Mouse (Mus musculus) intestine, postnatal 0 days (tissue): ENCODE data around the gene Def6. TPM values are rescaled to one million over a fixed set of nuclear protein-coding genes. Genes with fewer than 3 reads are reported as not detected.
"Not testable (repeated sequence)": the region's sequence is repeated elsewhere in the genome, so short reads cannot be mapped to it uniquely, and the experiment has no call there.

ENCODE experiments used
- ATAC-seq: fragments of 200-750 bp; cut with Nextera tagmentation; 2 replicates; pipeline ENCODE4 v1.8.0; 2017; ENCODE audit warnings: mild to moderate bottlenecking, moderate TSS enrichment, moderate library complexity
- H3K27ac ChIP-seq: fragments of 300-500 bp; sonication (generic); 2 replicates; pipeline ENCODE4 v1.5.1; 2014; ENCODE audit warnings: mild to moderate bottlenecking, low read depth, low read length, moderate library complexity
- H3K27me3 ChIP-seq: fragments of 300-500 bp; sonication (generic); replicated peaks from 2 replicates; pipeline ENCODE4 v1.6.1; 2014; ENCODE audit warnings: low read length, mixed read lengths; ENCODE audit not compliant: control insufficient read depth, insufficient read depth
- H3K36me3 ChIP-seq: fragments of 300-500 bp; sonication (generic); 2 replicates; pipeline ENCODE4 v1.6.1; 2014; ENCODE audit warnings: mild to moderate bottlenecking, moderate library complexity; ENCODE audit not compliant: control insufficient read depth, insufficient read depth
- H3K4me1 ChIP-seq: fragments of 300-500 bp; sonication (generic); replicated peaks from 2 replicates; pipeline ENCODE4 v1.6.1; 2014; ENCODE audit warnings: antibody characterized with exemption, low read length, mixed read lengths; ENCODE audit not compliant: control insufficient read depth, insufficient read depth
- H3K4me2 ChIP-seq: fragments of 300-500 bp; sonication (generic); replicated peaks from 2 replicates; pipeline ENCODE4 v1.6.1; 2014; ENCODE audit warnings: low read depth, mild to moderate bottlenecking, moderate library complexity
- H3K4me3 ChIP-seq: fragments of 300-500 bp; sonication (generic); 2 replicates; pipeline ENCODE4 v1.5.1; 2014; ENCODE audit warnings: low read depth, low read length
- H3K9ac ChIP-seq: fragments of 300-500 bp; sonication (generic); 2 replicates; pipeline ENCODE4 v1.6.1; 2014; ENCODE audit warnings: mild to moderate bottlenecking, low read depth, low read length
- H3K9me3 ChIP-seq: fragments of 300-500 bp; sonication (generic); 2 replicates; pipeline ENCODE4 v1.6.1; 2016; ENCODE audit warnings: mixed run types; ENCODE audit not compliant: control insufficient read depth
- CTCF ChIP-seq: sonication (generic); IDR thresholded peaks from 2 replicates; pipeline ENCODE4 v1.5.1; 2016; ENCODE audit warnings: low read depth, mild to moderate bottlenecking, control low read depth, antibody characterized with exemption, moderate library complexity
- WGBS: fragments of 180-500 bp; shearing (Covaris S2); extraction: QIAGEN DNeasy Blood & Tissue Kit; methylation state at CpG from one replicate; pipeline ENCODE4 v1.1.7; 2014; 5-methylcytosine and 5-hydroxymethylcytosine counted together
- polyA plus RNA-seq: library from polyadenylated mRNA; unstranded; fragments of >200 nt; fragmentation: Nextera tagmentation; extraction: Ambion mirVana; gene quantifications from 2 replicates; pipeline ENCODE4 v1.2.1, GENCODE M21; 2015

Gene Def6
- polyA plus RNA-seq, 1 experiment from 2014 or later: 1.7 TPM

DNA sequence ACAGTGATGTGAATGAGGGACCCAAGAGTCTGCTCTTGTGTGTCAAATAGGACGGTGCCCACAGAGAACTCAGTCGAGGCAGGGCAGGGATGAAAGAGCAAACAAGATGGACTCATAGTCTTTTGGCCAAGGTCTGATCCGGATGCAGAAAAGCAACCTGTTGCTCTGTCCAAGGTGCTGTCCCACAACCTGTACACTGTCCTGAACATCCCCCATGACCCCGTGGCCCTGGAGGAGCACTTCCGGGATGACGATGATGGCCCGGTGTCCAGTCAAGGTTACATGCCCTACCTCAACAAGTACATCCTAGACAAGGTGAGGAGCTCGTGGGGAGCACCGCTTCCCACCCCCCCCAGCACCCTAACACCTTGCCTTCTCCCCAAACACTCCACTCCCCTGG is 9.2 kb downstream of the Def6 start:
- Histone ChIP-seq H3K27me3 (no peaks in the 10 kb centered on the region), H3K9me3 (no peaks in the 10 kb centered on the region), H3K36me3 (no peaks in the 10 kb centered on the region), H3K9ac (no peak overlapping the region), H3K27ac (no peak overlapping the region), H3K4me2 (no peak overlapping the region), H3K4me1 (no peaks in the 10 kb centered on the region), H3K4me3 (no peak overlapping the region)
- no peak for TF ChIP-seq CTCF
- no peak for ATAC-seq
- 86% methylated on average over 9 of the region's 9 CpGs for WGBS

DNA sequence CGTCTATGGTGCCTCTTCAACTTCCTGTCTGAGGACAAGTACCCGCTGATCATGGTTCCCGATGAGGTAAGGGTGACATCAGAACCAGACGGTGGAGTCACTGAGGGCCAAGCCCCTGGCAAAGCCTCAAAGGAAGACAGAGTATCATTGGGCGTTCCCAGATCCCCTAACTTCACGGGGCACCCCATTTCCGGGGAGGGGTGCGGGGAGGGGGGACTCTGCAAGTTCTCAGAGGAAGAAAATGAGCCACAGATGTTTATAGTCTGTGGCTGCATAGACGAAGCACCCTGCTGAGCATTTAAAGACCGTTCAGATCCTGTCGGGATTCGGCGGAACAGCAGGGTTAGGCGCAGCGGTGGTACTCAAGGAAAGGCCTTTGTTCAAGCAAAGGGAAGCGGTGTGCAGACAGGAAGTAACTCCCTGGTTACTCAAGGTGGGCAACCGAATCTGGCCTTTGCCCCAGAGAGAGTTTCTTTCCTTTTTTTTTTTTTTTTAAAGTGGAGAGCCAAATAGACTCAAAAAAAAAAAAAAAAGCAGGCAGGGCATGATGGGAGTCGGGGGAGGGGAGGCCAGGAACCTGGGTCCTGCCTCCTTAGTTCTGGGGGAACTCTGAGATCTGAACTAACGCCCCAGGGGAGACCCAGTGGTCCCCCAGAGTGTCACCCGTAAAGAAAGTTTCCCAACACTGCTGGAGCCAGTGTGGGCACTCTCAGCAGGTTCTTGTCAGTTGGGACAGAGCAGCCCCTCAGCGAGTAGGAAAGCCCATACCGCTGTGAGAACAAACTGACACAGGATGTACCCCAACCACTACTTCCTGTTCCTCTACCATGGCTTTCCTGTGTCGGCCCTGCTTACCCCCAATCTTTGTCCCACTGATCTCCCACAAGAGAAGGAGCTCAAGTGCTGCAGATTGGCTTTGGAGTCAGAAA is 10.4 kb downstream of the Def6 start:
- no peak for TF ChIP-seq CTCF
- no peaks in the 10 kb centered on the region for H3K9me3 ChIP-seq
- H3K4me2 ChIP-seq: peak overlapping the region; percentile 17; the same call in 1 of the 2 replicates
- 34% methylated on average over 23 of the region's 23 CpGs for WGBS
- no peaks in the 10 kb centered on the region for H3K4me1 ChIP-seq
- ATAC-seq: 0 out of 2 replicates have a peak, but pooled peaks have one; percentile 6
- no peak overlapping the region for H3K9ac ChIP-seq
- H3K27ac ChIP-seq: no peak overlapping the region
- no peaks in the 10 kb centered on the region for H3K36me3 ChIP-seq
- H3K4me3 ChIP-seq: no peak overlapping the region
- H3K27me3 ChIP-seq: 0 out of 2 replicates have a peak, but pooled peaks cover 5% of the 10 kb centered on the region

DNA sequence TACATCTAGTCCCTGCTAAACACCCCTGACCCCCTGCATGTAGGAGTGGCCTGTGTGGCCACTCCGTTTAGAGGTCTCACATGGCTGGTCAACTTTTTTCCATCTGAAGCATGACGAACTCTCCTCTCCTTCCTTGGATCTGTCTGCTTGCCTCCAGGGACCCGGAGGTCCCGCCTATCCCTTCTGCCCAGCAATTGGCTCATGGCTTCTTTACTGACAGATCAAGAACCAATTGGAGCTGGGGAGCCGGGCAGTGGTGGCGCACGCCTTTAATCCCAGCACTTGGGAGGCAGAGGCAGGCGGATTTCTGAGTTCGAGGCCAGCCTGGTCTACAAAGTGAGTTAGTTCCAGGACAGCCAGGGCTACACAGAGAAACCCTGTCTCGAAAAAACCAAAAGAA is 14.9 kb downstream of the Def6 start:
- H3K4me2 ChIP-seq, H3K9ac ChIP-seq, H3K4me3 ChIP-seq, ATAC-seq, H3K36me3 ChIP-seq, H3K27me3 ChIP-seq, H3K9me3 ChIP-seq, H3K27ac ChIP-seq, H3K4me1 ChIP-seq: not testable (repeated sequence)
- 92% methylated on average over 10 of the region's 10 CpGs for WGBS

DNA sequence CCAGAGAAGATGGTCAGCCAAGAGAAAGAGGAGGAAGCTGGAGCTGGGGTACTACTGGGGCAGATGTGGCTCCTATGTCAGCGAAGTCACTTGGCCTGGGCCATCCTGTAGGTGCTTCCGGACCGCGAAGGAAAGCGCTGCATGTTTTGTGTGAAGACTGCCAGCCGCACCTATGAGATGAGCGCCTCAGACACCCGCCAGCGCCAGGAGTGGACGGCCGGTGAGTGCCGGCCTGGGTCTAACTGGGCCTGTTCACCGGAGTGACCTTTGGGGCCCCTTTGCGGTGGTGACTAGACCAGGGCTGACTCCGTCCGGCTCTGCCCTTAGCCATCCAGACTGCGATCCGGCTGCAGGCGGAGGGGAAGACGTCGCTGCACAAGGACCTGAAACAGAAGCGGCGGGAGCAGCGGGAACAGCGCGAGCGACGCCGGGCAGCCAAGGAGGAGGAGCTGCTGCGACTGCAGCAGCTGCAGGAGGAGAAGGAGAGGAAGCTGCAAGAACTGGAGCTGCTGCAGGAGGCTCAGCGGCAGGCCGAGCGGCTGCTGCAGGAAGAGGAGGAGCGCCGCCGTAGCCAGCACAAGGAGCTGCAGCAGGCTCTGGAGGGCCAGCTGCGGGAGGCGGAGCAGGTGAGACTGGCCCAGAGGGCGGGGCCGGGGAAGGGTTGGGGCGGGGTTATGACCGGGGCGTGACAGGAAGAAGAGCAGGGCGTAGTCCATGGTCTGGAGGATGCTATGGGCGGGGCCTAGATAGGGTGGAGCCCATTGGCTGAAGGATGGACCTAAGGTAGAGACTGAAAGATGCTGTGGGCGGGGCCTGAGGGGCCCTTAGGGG is 16.2 kb downstream of the Def6 start:
- H3K4me3 ChIP-seq: peak overlapping the region; percentile 50
- peak overlapping the region; percentile 22 for H3K27ac ChIP-seq
- no peaks in the 10 kb centered on the region for H3K9me3 ChIP-seq
- ATAC-seq: peak; percentile 91
- H3K9ac ChIP-seq: peak overlapping the region; percentile 53
- 0 out of 2 replicates have a peak, but pooled peaks cover 5% of the 10 kb centered on the region for H3K27me3 ChIP-seq
- H3K4me1 ChIP-seq: peaks cover 8% of the 10 kb centered on the region; the same call in 1 of the 2 replicates
- peak overlapping the region; percentile 97 for H3K4me2 ChIP-seq
- TF ChIP-seq CTCF: peak; percentile 56
- H3K36me3 ChIP-seq: no peaks in the 10 kb centered on the region
- WGBS: under 1% methylated on average over 46 of the region's 46 CpGs

DNA sequence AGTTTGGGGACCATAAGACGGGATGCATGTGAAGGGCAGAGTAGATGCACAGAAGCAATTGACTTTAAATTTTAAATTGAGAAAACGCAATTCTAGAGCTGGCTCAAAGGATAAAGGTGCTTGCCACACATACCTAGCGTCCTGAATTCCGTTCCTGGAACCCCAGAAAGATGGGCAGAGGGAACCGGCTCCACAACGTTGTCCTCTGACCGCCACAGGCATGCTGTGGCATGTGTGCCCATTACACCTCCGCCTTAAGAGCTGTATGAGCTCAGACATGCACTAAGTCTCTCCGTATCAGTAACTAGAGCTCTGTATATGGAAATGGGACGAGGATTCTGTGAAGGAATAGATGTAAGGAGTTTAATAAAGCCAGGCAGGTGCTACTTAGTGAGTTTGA is 17.0 kb downstream of the Def6 start:
- Histone ChIP-seq H3K27ac (no peak overlapping the region), H3K9ac (no peak overlapping the region), H3K4me1 (peaks cover 8% of the 10 kb centered on the region; the same call in 1 of the 2 replicates), H3K9me3 (no peaks in the 10 kb centered on the region), H3K27me3 (0 out of 2 replicates have a peak, but pooled peaks cover 5% of the 10 kb centered on the region), H3K4me3 (no peak overlapping the region), H3K36me3 (no peaks in the 10 kb centered on the region), H3K4me2 (no peak overlapping the region)
- ATAC-seq: no peak
- TF ChIP-seq CTCF: no peak
- 85% methylated on average over 10 of the region's 10 CpGs for WGBS

DNA sequence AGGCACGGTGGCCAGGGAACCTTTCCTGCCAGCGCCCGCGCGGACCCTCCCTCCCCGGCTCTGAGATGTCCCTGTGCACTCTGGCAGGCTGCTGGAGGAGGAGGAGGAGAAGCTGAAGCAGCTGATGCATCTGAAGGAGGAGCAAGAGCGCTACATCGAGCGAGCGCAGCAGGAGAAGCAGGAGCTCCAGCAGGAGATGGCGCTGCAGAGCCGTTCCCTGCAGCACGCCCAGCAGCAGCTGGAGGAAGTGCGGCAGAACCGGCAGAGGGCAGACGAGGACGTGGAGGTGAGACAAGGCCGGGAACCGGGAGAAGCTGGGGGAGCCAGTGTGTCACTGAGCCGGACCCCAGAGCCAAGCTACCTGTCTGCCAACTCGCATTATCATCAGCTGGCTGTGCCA is 18.4 kb downstream of the Def6 start:
- Histone ChIP-seq H3K27me3 (0 out of 2 replicates have a peak, but pooled peaks cover 5% of the 10 kb centered on the region), H3K4me2 (peak overlapping the region; percentile 61), H3K9me3 (no peaks in the 10 kb centered on the region), H3K9ac (no peak overlapping the region), H3K4me1 (peaks cover 8% of the 10 kb centered on the region; the same call in 1 of the 2 replicates), H3K4me3 (no peak overlapping the region), H3K27ac (no peak overlapping the region), H3K36me3 (no peaks in the 10 kb centered on the region)
- peak; percentile 100 for TF ChIP-seq CTCF
- peak; percentile 52 for ATAC-seq
- 2% methylated on average over 21 of the region's 21 CpGs for WGBS
